Mouse (Mus musculus) neural tube, embryonic 15.5 days (tissue): ENCODE measurements around the gene Itga1. TPM values are rescaled to one million over a fixed set of nuclear protein-coding genes. Genes with fewer than 3 reads are reported as not detected.

ENCODE experiments used
- ATAC-seq: fragments of 200-750 bp; cut with Nextera tagmentation; 2 replicates; pipeline ENCODE4 v1.8.0; 2017; ENCODE audit warnings: mild to moderate bottlenecking, moderate TSS enrichment, moderate library complexity; ENCODE audit not compliant: low FRiP score
- H3K27ac ChIP-seq: fragments of 300-500 bp; sonication (generic); replicated peaks from 2 replicates; pipeline ENCODE4 v1.5.1; 2015; ENCODE audit warnings: mild to moderate bottlenecking, inconsistent platforms
- H3K27me3 ChIP-seq: fragments of 300-500 bp; sonication (generic); replicated peaks from 2 replicates; pipeline ENCODE4 v1.6.1; 2015; ENCODE audit warnings: inconsistent platforms
- H3K36me3 ChIP-seq: fragments of 300-500 bp; sonication (generic); 2 replicates; pipeline ENCODE4 v1.6.1; 2015; ENCODE audit warnings: inconsistent platforms
- H3K4me1 ChIP-seq: fragments of 300-500 bp; sonication (generic); 2 replicates; pipeline ENCODE4 v1.6.1; 2015; ENCODE audit warnings: inconsistent platforms
- H3K4me2 ChIP-seq: fragments of 300-500 bp; sonication (generic); 2 replicates; pipeline ENCODE4 v1.6.1; 2015; ENCODE audit warnings: inconsistent platforms, mild to moderate bottlenecking, moderate library complexity
- H3K4me3 ChIP-seq: fragments of 300-500 bp; sonication (generic); replicated peaks from 2 replicates; pipeline ENCODE4 v1.5.1; 2015; ENCODE audit warnings: mild to moderate bottlenecking, inconsistent platforms
- H3K9ac ChIP-seq: fragments of 300-500 bp; sonication (generic); replicated peaks from 2 replicates; pipeline ENCODE4 v1.6.1; 2015; ENCODE audit warnings: mild to moderate bottlenecking, inconsistent platforms
- H3K9me3 ChIP-seq: fragments of 300-500 bp; sonication (generic); replicated peaks from 2 replicates; pipeline ENCODE4 v1.6.1; 2016; ENCODE audit warnings: inconsistent platforms
- WGBS: fragments of 180-500 bp; shearing (Covaris S2); methylation state at CpG from one replicate; pipeline ENCODE4 v1.1.7; 2015; ENCODE audit warnings: mixed read lengths; 5-methylcytosine and 5-hydroxymethylcytosine counted together
- polyA plus RNA-seq: library from polyadenylated mRNA; unstranded; fragments of >200 nt; fragmentation: Nextera tagmentation; extraction: Ambion mirVana; gene quantifications from 2 replicates; pipeline ENCODE4 v1.2.1, GENCODE M21; 2015

Itga1 gene
- polyA plus RNA-seq, 1 experiment from 2014 or later: 7.0 TPM

GRCm38 (mm10) chr13:115037304-115037703, 64.5 kb downstream of the Itga1 start:
- no peaks in the 10 kb centered on the region for H3K36me3 ChIP-seq
- H3K4me3 ChIP-seq: no peak overlapping the region
- H3K27me3 ChIP-seq: no peaks in the 10 kb centered on the region
- WGBS: 64% methylated on average over 4 of the region's 4 CpGs
- H3K9ac ChIP-seq: no peak overlapping the region
- H3K27ac ChIP-seq: no peak overlapping the region
- 0 out of 2 replicates have a peak, but pooled peaks cover 3% of the 10 kb centered on the region for H3K4me1 ChIP-seq
- H3K9me3 ChIP-seq: no peaks in the 10 kb centered on the region
- no peak overlapping the region for H3K4me2 ChIP-seq
- ATAC-seq: no peak

DNA sequence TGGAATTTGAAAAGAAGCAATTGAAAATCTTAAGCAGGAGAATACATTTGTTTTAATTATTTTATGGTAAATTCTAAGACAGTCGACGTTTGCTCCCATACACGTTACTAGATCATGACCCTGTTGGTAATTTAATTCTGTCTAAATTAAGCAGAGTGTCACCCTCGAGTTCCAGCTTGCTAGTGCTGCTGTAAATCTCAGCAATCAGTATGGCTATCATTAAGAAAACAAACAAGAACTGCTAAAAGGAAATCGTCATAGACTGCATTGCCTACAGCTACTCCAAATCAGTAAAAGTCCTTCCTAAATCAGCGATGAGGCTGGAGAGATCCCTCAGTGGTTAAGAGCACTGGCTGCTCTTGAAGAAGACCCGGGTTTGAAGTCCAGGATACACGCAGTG, 66.4 kb downstream of the Itga1 start:
- no peak overlapping the region for H3K4me2 ChIP-seq
- H3K36me3 ChIP-seq: no peaks in the 10 kb centered on the region
- H3K9ac ChIP-seq: no peak overlapping the region
- no peaks in the 10 kb centered on the region for H3K27me3 ChIP-seq
- no peaks in the 10 kb centered on the region for H3K9me3 ChIP-seq
- 0 out of 2 replicates have a peak, but pooled peaks cover 3% of the 10 kb centered on the region for H3K4me1 ChIP-seq
- no peak overlapping the region for H3K27ac ChIP-seq
- no peak for ATAC-seq
- no peak overlapping the region for H3K4me3 ChIP-seq
- WGBS: 70% methylated on average over 8 of the region's 8 CpGs

GRCm38 (mm10) chr13:115033135-115033534, 68.6 kb downstream of the Itga1 start:
- Histone ChIP-seq H3K27ac (no peak overlapping the region), H3K4me1 (0 out of 2 replicates have a peak, but pooled peaks cover 3% of the 10 kb centered on the region), H3K4me2 (no peak overlapping the region), H3K9me3 (no peaks in the 10 kb centered on the region), H3K4me3 (no peak overlapping the region), H3K9ac (no peak overlapping the region), H3K36me3 (no peaks in the 10 kb centered on the region), H3K27me3 (no peaks in the 10 kb centered on the region)
- no peak for ATAC-seq
- 91% methylated on average over 2 of the region's 2 CpGs for WGBS

GRCm38 (mm10) chr13:115031177-115032000, 70.4 kb downstream of the Itga1 start:
- no peaks in the 10 kb centered on the region for H3K9me3 ChIP-seq
- H3K27ac ChIP-seq: no peak overlapping the region
- no peak for ATAC-seq
- no peaks in the 10 kb centered on the region for H3K27me3 ChIP-seq
- no peaks in the 10 kb centered on the region for H3K4me1 ChIP-seq
- no peak overlapping the region for H3K4me3 ChIP-seq
- H3K9ac ChIP-seq: no peak overlapping the region
- WGBS: 86% methylated on average over 17 of the region's 17 CpGs
- no peaks in the 10 kb centered on the region for H3K36me3 ChIP-seq
- no peak overlapping the region for H3K4me2 ChIP-seq

- ATAC-seq: no peak
- WGBS: 54% methylated on average over 3 of the region's 3 CpGs
- H3K36me3 ChIP-seq: no peaks in the 10 kb centered on the region
- H3K4me3 ChIP-seq: no peak overlapping the region
- H3K9me3 ChIP-seq: no peaks in the 10 kb centered on the region
- H3K9ac ChIP-seq: no peak overlapping the region
- H3K4me2 ChIP-seq: no peak overlapping the region
- H3K27me3 ChIP-seq: no peaks in the 10 kb centered on the region
- H3K4me1 ChIP-seq: 0 out of 2 replicates have a peak, but pooled peaks cover 3% of the 10 kb centered on the region
- H3K27ac ChIP-seq: no peak overlapping the region
Measured at GRCm38 (mm10) chr13:115025394-115025793, 76.4 kb downstream of the Itga1 start.

GRCm38 (mm10) chr13:115022117-115022787, 79.5 kb downstream of the Itga1 start:
- H3K9ac ChIP-seq: no peak overlapping the region
- no peak overlapping the region for H3K4me2 ChIP-seq
- 87% methylated on average over 6 of the region's 6 CpGs for WGBS
- no peak overlapping the region for H3K4me3 ChIP-seq
- H3K36me3 ChIP-seq: no peaks in the 10 kb centered on the region
- no peaks in the 10 kb centered on the region for H3K27me3 ChIP-seq
- H3K9me3 ChIP-seq: no peaks in the 10 kb centered on the region
- no peak for ATAC-seq
- 0 out of 2 replicates have a peak, but pooled peaks cover 3% of the 10 kb centered on the region for H3K4me1 ChIP-seq
- no peak overlapping the region for H3K27ac ChIP-seq

GRCm38 (mm10) chr13:115021411-115021810, 80.4 kb downstream of the Itga1 start:
- Histone ChIP-seq H3K36me3 (no peaks in the 10 kb centered on the region), H3K9me3 (no peaks in the 10 kb centered on the region), H3K4me3 (no peak overlapping the region), H3K4me2 (no peak overlapping the region), H3K27me3 (no peaks in the 10 kb centered on the region), H3K9ac (no peak overlapping the region), H3K4me1 (0 out of 2 replicates have a peak, but pooled peaks cover 3% of the 10 kb centered on the region), H3K27ac (no peak overlapping the region)
- 89% methylated on average over 10 of the region's 10 CpGs for whole genome bisulfite sequencing
- no peak for ATAC-seq

GRCm38 (mm10) chr13:115020727-115021126, 81.0 kb downstream of the Itga1 start:
- ATAC-seq: no peak
- H3K9me3 ChIP-seq: no peaks in the 10 kb centered on the region
- H3K9ac ChIP-seq: no peak overlapping the region
- H3K4me1 ChIP-seq: 0 out of 2 replicates have a peak, but pooled peaks cover 3% of the 10 kb centered on the region
- no peak overlapping the region for H3K27ac ChIP-seq
- 91% methylated on average over 4 of the region's 4 CpGs for WGBS
- H3K36me3 ChIP-seq: no peaks in the 10 kb centered on the region
- no peak overlapping the region for H3K4me2 ChIP-seq
- H3K27me3 ChIP-seq: no peaks in the 10 kb centered on the region
- no peak overlapping the region for H3K4me3 ChIP-seq

DNA sequence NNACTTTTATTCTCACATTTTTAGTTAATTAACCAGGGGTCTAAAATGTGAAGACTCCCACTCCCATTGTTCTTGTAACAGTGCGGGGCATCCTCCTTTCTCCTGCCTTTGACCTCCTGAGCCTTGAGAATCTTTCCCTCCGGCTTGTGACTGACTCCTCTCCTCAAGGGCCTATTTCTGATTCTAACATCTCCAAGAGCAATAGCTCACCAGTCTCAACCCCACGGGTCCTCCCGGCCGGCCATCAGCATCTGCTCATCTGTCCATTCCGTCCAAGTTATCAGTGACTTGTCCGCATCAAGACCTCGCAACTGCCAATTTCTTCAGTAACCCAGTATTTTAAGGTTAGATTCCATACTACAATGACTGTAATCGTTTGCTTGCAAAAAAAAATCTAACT, 84.2 kb downstream of the Itga1 start:
- Histone ChIP-seq H3K27me3 (no peaks in the 10 kb centered on the region), H3K4me2 (no peak overlapping the region), H3K9me3 (no peaks in the 10 kb centered on the region), H3K4me3 (no peak overlapping the region), H3K9ac (no peak overlapping the region), H3K27ac (no peak overlapping the region), H3K36me3 (no peaks in the 10 kb centered on the region), H3K4me1 (no peaks in the 10 kb centered on the region)
- ATAC-seq: no peak
- WGBS: 90% methylated on average over 9 of the region's 9 CpGs

- ATAC-seq: no peak
- no peaks in the 10 kb centered on the region for H3K9me3 ChIP-seq
- WGBS: 63% methylated on average over 6 of the region's 6 CpGs
Measured at GRCm38 (mm10) chr13:115011547-115011946, 90.2 kb downstream of the Itga1 start.

DNA sequence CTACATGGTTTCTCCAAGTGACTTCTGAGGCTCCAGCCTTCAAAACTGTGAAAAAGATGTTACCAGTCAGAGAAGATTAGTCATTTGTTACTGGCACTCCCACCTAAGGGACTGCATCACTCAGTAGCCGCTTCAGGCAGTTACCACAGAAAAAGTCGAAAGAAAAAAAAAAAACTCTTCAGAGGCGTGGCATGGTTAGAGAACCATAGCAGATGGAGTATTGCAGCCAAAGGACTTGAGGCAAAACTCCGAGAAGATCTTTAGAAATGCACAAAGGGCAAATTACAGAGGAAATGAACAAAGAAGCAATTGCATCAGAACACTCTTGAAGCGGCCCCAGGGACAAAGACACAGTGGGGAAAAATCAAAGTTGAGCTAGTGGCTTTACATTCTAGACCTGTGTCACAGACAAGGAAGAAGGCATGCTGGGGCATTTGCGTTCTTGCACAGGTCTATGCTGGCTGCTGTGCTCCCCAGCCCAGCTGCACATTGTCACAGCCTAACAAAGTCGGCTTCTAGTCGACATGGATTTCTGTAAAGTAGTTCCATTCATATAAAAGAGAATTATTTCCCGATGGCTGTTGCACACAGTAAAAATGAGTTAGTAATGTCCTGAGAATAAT, 95.4 kb downstream of the Itga1 start:
- H3K27ac ChIP-seq: no peak overlapping the region
- H3K4me2 ChIP-seq: no peak overlapping the region
- H3K4me1 ChIP-seq: peaks cover 6% of the 10 kb centered on the region
- no peak overlapping the region for H3K4me3 ChIP-seq
- 35% methylated on average over 9 of the region's 9 CpGs for WGBS
- H3K9me3 ChIP-seq: no peaks in the 10 kb centered on the region
- H3K36me3 ChIP-seq: no peaks in the 10 kb centered on the region
- no peaks in the 10 kb centered on the region for H3K27me3 ChIP-seq
- no peak overlapping the region for H3K9ac ChIP-seq
- no peak for ATAC-seq

More at GRCm38 (mm10) chr13:115011547-115011946, 90.2 kb downstream of the Itga1 start:
- Histone ChIP-seq H3K27me3 (no peaks in the 10 kb centered on the region), H3K36me3 (no peaks in the 10 kb centered on the region), H3K4me1 (peaks cover under 1% of the 10 kb centered on the region; the same call in 1 of the 2 replicates), H3K9ac (no peak overlapping the region), H3K4me3 (no peak overlapping the region), H3K27ac (no peak overlapping the region), H3K4me2 (no peak overlapping the region)
